Mouse (Mus musculus) stomach, embryonic 15.5 days (tissue): Measurements from ENCODE around the gene Eif3j1. TPM values are rescaled to one million over a fixed set of nuclear protein-coding genes. Genes with fewer than 3 reads are reported as not detected.

Experiments used
- microRNA-seq: library from miRNA; unstranded; fragments of <30 nt; microRNA quantifications from one replicate; pipeline ENCODE4, GENCODE M21; 2016
- polyA plus RNA-seq: library from polyadenylated mRNA; unstranded; fragments of >200 nt; fragmentation: Nextera tagmentation; extraction: Ambion mirVana; gene quantifications from 2 replicates; pipeline ENCODE4 v1.2.1, GENCODE M21; 2015

The Eif3j1 gene
- polyA plus RNA-seq, 1 experiment from 2014 or later = 11.4 TPM

Small RNA genes lying within 50 kb of the gene (microRNA-seq; reads per million reads assigned to microRNA genes)
- gene Gm47314 = not detected

Other genes starting within 250 kb of the Eif3j1 start
- gene Frmd5, start 221.5 kb upstream of the Eif3j1 start, polyA plus RNA-seq = 5.4 and 6.0 TPM in 2 replicates
- gene Casc4, start 161.6 kb upstream of the Eif3j1 start, polyA plus RNA-seq = 23.2 and 25.2 TPM in 2 replicates
- gene Ctdspl2, start 72.5 kb upstream of the Eif3j1 start, polyA plus RNA-seq = 45.5 and 48.5 TPM in 2 replicates
- gene Mageb3, start 72.5 kb upstream of the Eif3j1 start, polyA plus RNA-seq = 0.09 and 0.14 TPM in 2 replicates
- 7.7 and 9.9 TPM in 2 replicates for gene Spg11, start 89.8 kb downstream of the Eif3j1 start, polyA plus RNA-seq
- gene B2m, start 119.1 kb downstream of the Eif3j1 start, polyA plus RNA-seq = 338 and 449 TPM in 2 replicates
- gene Trim69, start 132.2 kb downstream of the Eif3j1 start, polyA plus RNA-seq = not detected in 2 replicates
- not detected in 2 replicates for gene Patl2, start 157.6 kb downstream of the Eif3j1 start, polyA plus RNA-seq
- gene Terb2, start 157.7 kb downstream of the Eif3j1 start, polyA plus RNA-seq = not detected in 2 replicates
- gene Sord, start 206.2 kb downstream of the Eif3j1 start, polyA plus RNA-seq = 33.8 and 49.9 TPM in 2 replicates